Mouse (Mus musculus) olfactory bulb, adult 2 months (tissue): Measurements from ENCODE around the gene Masp2. TPM values are rescaled to one million over a fixed set of nuclear protein-coding genes. Genes with fewer than 3 reads are reported as not detected.

ENCODE experiments used
- H3K27ac ChIP-seq: fragments of 200-500 bp; 2 replicates; pipeline ENCODE4 v1.5.1; 2012; ENCODE audit warnings: low read depth, low read length; ENCODE audit not compliant: insufficient read depth
- H3K4me1 ChIP-seq: fragments of 200-500 bp; 2 replicates; pipeline ENCODE4 v1.6.1; 2012; ENCODE audit warnings: low read length; ENCODE audit not compliant: control insufficient read depth, insufficient read depth
- H3K4me3 ChIP-seq: fragments of 200-500 bp; 2 replicates; pipeline ENCODE4 v1.5.1; 2012; ENCODE audit warnings: mild to moderate bottlenecking, low read depth, low read length, moderate library complexity; ENCODE audit not compliant: insufficient read depth
- CTCF ChIP-seq: fragments of 200-500 bp; IDR thresholded peaks from 2 replicates; pipeline ENCODE4 v1.5.1; 2012; ENCODE audit warnings: low read depth, mild to moderate bottlenecking, low read length, moderate library complexity; ENCODE audit not compliant: insufficient read depth
- POLR2A ChIP-seq: fragments of 200-500 bp; IDR thresholded peaks from 2 replicates; pipeline ENCODE4 v1.6.1; 2012; ENCODE audit warnings: mild to moderate bottlenecking, low read depth, low read length, moderate library complexity; ENCODE audit not compliant: insufficient read depth
- WGBS: fragments of 180-500 bp; shearing (Covaris S2); methylation state at CpG from one replicate; pipeline ENCODE4 v1.1.7; 2018; 5-methylcytosine and 5-hydroxymethylcytosine counted together
- polyA plus RNA-seq: library from polyadenylated mRNA; stranded (reverse); fragments of >200 nt; gene quantifications from 2 replicates; pipeline ENCODE4 v1.2.4, GENCODE M21; 2012; ENCODE audit warnings: low replicate concordance; ENCODE audit not compliant: missing spikeins, insufficient read depth, insufficient read length

Gene Masp2
- polyA plus RNA-seq: not detected in 2 replicates

GRCm38 (mm10) chr4:148602357-148603120 is at the start of gene Masp2:
Gene Masp2, plus strand, starts transcription at chr4:148602554.
- Histone ChIP-seq H3K4me3 (no peak within 1 kb of the TSS), H3K4me1 (peaks cover 23% of the 10 kb centered on the region), H3K27ac (no peak within 1 kb of the TSS)
- 89% methylated on average over 14 of the region's 14 CpGs for WGBS
- TF ChIP-seq POLR2A: no peak
- TF ChIP-seq CTCF: no peak

GRCm38 (mm10) chr4:148557766-148558165 is 44.6 kb upstream of the Masp2 start:
- TF ChIP-seq POLR2A (no peak), CTCF (no peak)
- Histone ChIP-seq H3K4me3 (peak overlapping the region; percentile 98), H3K27ac (peak overlapping the region; percentile 58), H3K4me1 (no peaks in the 10 kb centered on the region)
- 24% methylated on average over 6 of the region's 6 CpGs for WGBS

DNA sequence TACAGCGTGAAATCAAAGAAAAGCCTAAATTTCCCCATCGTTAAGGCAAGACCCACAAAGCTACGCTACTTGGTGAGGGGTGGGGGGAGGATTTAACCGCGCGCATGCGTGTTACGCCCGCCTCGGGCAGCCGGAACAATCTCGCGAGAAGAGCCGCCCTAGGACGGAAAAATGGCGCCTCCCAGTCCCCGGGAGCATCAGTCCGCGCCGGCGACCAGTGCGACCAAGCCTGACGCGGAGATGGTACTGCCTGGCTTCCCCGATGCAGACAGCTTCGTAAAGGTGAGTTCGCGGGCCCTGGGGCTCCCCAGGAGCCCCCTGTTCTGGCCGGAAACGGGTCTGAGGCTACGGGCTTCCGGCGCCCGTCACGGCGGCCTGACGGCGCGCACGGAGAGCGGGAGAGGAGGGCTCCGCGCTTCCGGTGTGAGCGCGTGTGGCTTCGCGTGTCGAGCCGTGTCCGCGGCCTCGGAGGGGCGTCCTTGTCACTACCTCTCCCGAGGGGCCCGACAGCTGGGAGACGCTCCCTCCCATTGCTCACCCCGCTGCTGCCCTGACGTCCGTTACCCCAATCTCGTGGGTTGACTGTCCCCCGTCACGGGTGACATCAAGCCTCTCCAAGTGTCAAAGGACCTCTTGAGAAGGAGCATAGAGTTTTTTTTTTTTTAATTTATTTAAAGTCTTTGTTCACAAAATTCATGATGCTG is 43.9 kb upstream of the Masp2 start, which contains the start of gene Exosc10:
Gene Exosc10 (plus strand): TSS at position 133 of the 704 bp plus-strand sequence.
- peak within 1 kb of the TSS; percentile 98 for H3K4me3 ChIP-seq
- peak within 1 kb of the TSS; percentile 94 for H3K27ac ChIP-seq
- H3K4me1 ChIP-seq: no peaks in the 10 kb centered on the region
- under 1% methylated on average over 63 of the region's 63 CpGs for WGBS
- peak; percentile 62; the same call in 1 of the 2 replicates for TF ChIP-seq POLR2A
- TF ChIP-seq CTCF: no peak

- no peak overlapping the region for H3K27ac ChIP-seq
- no peaks in the 10 kb centered on the region for H3K4me1 ChIP-seq
- TF ChIP-seq CTCF (no peak), POLR2A (no peak)
- H3K4me3 ChIP-seq: no peak overlapping the region
- 94% methylated on average over 17 of the region's 17 CpGs for WGBS
Measured at GRCm38 (mm10) chr4:148562676-148563075, 39.7 kb upstream of the Masp2 start.

- Histone ChIP-seq H3K4me1 (no peaks in the 10 kb centered on the region), H3K27ac (no peak overlapping the region), H3K4me3 (no peak overlapping the region)
- 96% methylated on average over 12 of the region's 12 CpGs for WGBS
- TF ChIP-seq POLR2A (no peak), CTCF (no peak)
Measured at GRCm38 (mm10) chr4:148563595-148563994, 38.8 kb upstream of the Masp2 start.

DNA sequence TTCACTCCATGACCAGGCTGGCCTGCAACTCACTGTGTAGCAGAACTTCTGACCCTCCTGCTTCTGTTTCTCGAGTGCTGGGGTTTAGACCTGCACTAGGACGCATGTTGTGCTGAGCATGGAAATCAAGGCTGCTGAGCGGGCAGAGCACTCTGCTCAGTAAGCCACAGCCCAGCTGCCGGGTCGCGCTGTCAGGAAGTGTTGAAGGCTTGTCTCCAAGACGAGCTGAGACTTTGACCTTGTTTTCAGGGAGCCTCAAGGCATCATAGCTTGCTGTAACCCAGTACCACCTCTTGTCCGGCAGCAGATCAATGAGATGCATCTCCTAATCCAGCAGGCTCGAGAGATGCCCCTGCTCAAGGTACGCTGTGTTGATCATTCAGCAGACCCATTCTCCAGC is 32.2 kb upstream of the Masp2 start:
- 90% methylated on average over 10 of the region's 10 CpGs for whole genome bisulfite sequencing
- Histone ChIP-seq H3K4me1 (no peaks in the 10 kb centered on the region), H3K27ac (no peak overlapping the region), H3K4me3 (no peak overlapping the region)
- TF ChIP-seq POLR2A: no peak
- no peak for TF ChIP-seq CTCF

GRCm38 (mm10) chr4:148570693-148571295 is 31.6 kb upstream of the Masp2 start:
- WGBS: 95% methylated on average over 9 of the region's 9 CpGs
- no peaks in the 10 kb centered on the region for H3K4me1 ChIP-seq
- TF ChIP-seq POLR2A: no peak
- no peak for TF ChIP-seq CTCF
- no peak overlapping the region for H3K27ac ChIP-seq
- no peak overlapping the region for H3K4me3 ChIP-seq

DNA sequence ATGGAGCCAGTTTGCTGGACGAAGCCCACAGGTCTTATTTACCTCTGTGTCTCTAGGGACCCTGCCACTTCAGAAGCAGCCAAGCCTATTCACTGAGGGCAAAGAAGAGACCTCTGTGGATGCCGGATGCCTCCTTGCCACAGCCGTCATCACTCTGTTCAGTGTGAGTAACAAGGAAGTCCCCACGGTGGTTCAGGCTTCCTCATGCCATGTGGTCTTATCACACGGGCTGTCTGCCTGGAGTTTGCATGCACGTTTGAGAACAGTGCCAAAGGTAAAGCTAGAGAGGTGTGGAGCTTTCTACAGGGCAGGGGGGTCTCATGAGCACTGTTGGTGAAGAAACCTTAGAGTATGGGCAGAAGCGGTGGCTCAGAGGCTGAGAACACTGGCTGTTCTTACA is 29.1 kb upstream of the Masp2 start:
- Histone ChIP-seq H3K4me1 (no peaks in the 10 kb centered on the region), H3K4me3 (no peak overlapping the region), H3K27ac (no peak overlapping the region)
- 95% methylated on average over 7 of the region's 7 CpGs for WGBS
- TF ChIP-seq POLR2A: no peak
- TF ChIP-seq CTCF: no peak

DNA sequence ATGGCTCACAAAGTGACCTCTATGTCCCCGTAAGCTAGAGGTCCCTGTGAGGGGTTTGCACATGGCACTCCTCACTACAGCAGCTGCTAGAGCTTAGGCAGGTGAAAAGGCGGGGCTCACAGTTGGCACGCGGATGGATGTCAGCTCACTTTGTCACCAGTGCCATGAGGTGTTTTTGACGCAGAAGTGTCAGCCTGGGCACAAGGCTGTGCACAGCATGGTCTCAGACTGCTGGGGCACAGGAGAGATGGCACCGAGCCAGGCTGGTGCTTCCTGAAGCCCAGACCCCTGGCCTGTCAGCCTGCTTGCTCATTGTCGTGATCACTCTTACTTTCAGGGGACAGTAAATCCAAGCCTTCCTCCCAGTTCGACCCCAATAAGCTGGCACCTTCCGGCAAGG is 21.6 kb upstream of the Masp2 start:
- TF ChIP-seq CTCF: no peak
- no peak for TF ChIP-seq POLR2A
- Histone ChIP-seq H3K4me3 (no peak overlapping the region), H3K27ac (no peak overlapping the region), H3K4me1 (no peaks in the 10 kb centered on the region)
- 86% methylated on average over 9 of the region's 9 CpGs for WGBS
